Mouse (Mus musculus): ENCODE data around the gene Lrrc20. TPM values are rescaled to one million over a fixed set of nuclear protein-coding genes. Genes with fewer than 3 reads are reported as not detected.
"Not testable (repeated sequence)": the region's sequence is repeated elsewhere in the genome, so short reads cannot be mapped to it uniquely, and the experiment has no call there.

The Lrrc20 gene
- polyA plus RNA-seq, 1 experiment from 2014 or later, result 7.5 TPM

DNA sequence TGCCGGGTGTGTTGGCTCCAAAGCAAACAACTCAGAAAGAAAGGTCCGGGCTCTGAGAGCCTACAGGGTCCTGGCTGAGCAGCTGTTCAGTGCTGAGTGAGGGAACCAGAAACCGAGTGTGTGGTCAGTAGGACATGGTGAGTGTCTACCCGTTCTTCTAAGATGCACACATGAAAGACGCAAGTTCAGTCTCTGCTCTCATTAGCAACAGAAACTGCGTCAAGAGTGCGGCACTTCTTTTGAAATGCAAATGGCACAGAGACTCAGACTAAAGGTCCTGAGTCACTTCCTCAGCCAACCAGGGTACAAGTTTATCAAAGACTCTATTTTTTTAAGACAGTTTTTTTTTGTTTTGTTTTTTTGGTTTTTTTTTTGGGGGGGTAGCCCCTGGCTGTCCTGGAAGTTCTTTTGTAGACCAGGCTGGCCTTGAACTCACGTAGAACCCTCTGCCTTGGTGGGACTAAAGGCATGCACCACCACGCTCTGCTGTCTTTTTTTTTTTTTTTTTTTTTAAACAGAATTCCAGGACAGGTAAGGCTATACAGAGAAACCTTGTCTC is 124.0 kb downstream of the Lrrc20 start:
- Histone ChIP-seq H3K36me3 (ENCODE audit: control insufficient read depth, insufficient read depth, low read length) (no peaks in the 10 kb centered on the region), H3K9me3 (ENCODE audit: control insufficient read depth, low read length) (no peaks in the 10 kb centered on the region), H3K4me3 (ENCODE audit: low read depth, low read length) (no peak overlapping the region), H3K27ac (ENCODE audit: low read depth) (no peak overlapping the region), H3K9ac (ENCODE audit: low read length) (no peak overlapping the region), H3K27me3 (replicated peaks; ENCODE audit: control insufficient read depth, insufficient read depth, low read length) (peaks cover 16% of the 10 kb centered on the region; the same call in 1 of the 2 replicates), H3K4me1 (replicated peaks; ENCODE audit: control insufficient read depth, insufficient read depth, low read length) (no peaks in the 10 kb centered on the region), H3K4me2 (ENCODE audit: low read length) (no peak overlapping the region)
- no peak for ATAC-seq (replicated peaks; ENCODE audit: low FRiP score, low TSS enrichment, low read depth)
- no peak for DNase-seq (ENCODE audit: low spot score)
- WGBS, result 68% methylated on average over 9 of the region's 9 CpGs

DNA sequence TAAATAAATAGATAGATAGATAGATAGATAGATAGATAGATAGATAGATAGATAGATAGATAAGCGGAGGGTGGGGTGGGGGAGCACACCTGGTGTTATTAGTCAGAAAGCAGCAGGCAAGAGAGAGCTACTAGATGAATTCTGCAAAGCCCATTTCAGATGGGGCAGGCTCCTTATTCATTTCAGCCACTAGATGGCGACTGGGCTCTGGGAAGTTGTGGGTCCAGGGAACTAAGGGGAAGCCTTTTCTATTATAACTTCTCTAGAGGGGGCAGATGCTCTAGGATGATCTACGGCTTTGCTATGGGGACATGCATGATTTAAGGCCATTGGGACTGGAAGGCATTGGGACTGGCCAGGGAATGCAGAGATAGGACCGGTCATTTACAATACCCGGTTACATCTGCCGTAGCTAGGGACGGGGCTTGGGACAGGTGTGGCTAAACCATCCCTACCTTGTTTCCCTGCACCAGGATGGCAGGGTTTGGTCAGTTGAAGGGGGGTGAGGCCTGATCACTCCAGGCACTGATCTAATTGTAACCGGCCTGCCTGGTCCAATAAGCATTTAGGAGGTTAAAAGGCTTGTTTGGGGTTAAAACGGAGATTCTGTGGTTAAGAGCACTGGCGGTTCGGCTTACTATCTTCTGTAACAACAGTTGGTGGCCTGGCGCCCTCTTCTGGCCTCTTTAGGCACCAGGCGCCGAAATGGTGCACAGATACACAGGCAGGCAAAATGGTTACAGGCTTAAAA is 126.9 kb downstream of the Lrrc20 start:
- DNase-seq (ENCODE audit: low spot score), result peak; percentile 78
- Histone ChIP-seq H3K27ac (ENCODE audit: low read depth) (no peak overlapping the region), H3K4me1 (replicated peaks; ENCODE audit: control insufficient read depth, insufficient read depth, low read length) (no peaks in the 10 kb centered on the region), H3K9ac (ENCODE audit: low read length) (no peak overlapping the region), H3K4me3 (ENCODE audit: low read depth, low read length) (no peak overlapping the region), H3K4me2 (ENCODE audit: low read length) (peak overlapping the region; percentile 31), H3K9me3 (ENCODE audit: control insufficient read depth, low read length) (no peaks in the 10 kb centered on the region), H3K27me3 (replicated peaks; ENCODE audit: control insufficient read depth, insufficient read depth, low read length) (no peaks in the 10 kb centered on the region), H3K36me3 (ENCODE audit: control insufficient read depth, insufficient read depth, low read length) (no peaks in the 10 kb centered on the region)
- peak; percentile 61; the same call in 1 of the 2 replicates for ATAC-seq (replicated peaks; ENCODE audit: low FRiP score, low TSS enrichment, low read depth)
- WGBS, result 15% methylated on average over 14 of the region's 14 CpGs

DNA sequence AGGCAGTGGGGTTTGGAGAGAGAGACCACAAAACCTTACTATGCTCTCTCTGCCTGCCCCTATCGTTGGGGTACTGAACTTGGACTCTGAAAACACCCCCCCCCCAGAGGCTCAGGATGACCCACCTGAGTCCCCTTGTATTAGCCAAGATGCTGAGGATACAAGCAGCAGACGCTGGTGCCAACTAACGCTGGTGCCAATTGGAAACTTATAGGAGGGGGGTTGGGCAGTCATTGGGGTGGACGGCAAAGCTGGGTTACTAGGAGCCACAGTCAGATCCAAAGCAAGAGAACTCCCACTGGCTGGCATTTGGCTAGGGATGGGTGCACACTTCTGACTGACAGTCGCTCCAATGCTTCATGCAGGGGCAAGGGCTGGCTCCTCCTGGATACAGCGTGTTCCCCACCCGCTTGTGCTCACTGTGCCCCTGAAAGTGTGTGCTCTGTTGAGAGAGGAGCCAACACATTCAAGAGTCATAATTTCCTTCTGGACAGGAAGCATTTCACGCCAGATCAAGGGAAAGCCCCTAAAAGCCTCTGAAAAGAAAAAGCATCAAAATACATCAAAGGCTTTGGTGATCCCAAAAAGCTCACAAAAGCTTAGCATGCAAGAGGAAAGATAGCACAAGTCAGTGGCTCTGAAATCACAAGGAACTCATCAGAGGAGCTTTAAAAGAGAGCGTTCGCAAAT is 128.9 kb downstream of the Lrrc20 start:
- no peak for DNase-seq (ENCODE audit: low spot score)
- no peak overlapping the region for H3K4me3 ChIP-seq (ENCODE audit: low read depth, low read length)
- no peaks in the 10 kb centered on the region for H3K36me3 ChIP-seq (ENCODE audit: control insufficient read depth, insufficient read depth, low read length)
- H3K27ac ChIP-seq (ENCODE audit: low read depth), result no peak overlapping the region
- H3K9me3 ChIP-seq (ENCODE audit: control insufficient read depth, low read length), result no peaks in the 10 kb centered on the region
- no peaks in the 10 kb centered on the region for H3K4me1 ChIP-seq (replicated peaks; ENCODE audit: control insufficient read depth, insufficient read depth, low read length)
- H3K27me3 ChIP-seq (replicated peaks; ENCODE audit: control insufficient read depth, insufficient read depth, low read length), result no peaks in the 10 kb centered on the region
- H3K4me2 ChIP-seq (ENCODE audit: low read length), result no peak overlapping the region
- no peak overlapping the region for H3K9ac ChIP-seq (ENCODE audit: low read length)
- ATAC-seq (replicated peaks; ENCODE audit: low FRiP score, low TSS enrichment, low read depth), result no peak
- WGBS, result 72% methylated on average over 10 of the region's 10 CpGs

DNA sequence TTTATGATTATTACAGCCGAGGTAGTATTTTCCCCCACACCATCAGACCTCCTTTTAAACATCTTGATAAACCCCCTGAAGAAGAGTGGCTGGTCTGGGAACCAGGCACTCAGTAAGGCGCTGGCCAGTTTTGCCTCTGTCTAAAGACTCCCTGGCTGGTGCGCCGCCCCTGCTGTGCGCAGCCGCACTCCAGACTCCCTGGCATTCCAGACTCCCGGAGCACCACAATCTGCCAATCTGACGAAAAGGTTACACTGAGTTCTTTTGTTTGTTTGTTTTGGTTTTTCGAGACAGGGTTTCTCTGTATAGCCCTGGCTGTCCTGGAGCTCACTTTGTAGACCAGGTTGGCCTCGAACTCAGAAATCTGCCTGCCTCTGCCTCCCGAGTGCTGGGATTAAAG is 129.8 kb downstream of the Lrrc20 start:
- not testable (repeated sequence) for H3K4me3 ChIP-seq (ENCODE audit: low read depth, low read length); H3K27ac ChIP-seq (ENCODE audit: low read depth); H3K27me3 ChIP-seq (replicated peaks; ENCODE audit: control insufficient read depth, insufficient read depth, low read length); H3K9me3 ChIP-seq (ENCODE audit: control insufficient read depth, low read length); DNase-seq (ENCODE audit: low spot score); H3K4me1 ChIP-seq (replicated peaks; ENCODE audit: control insufficient read depth, insufficient read depth, low read length); H3K9ac ChIP-seq (ENCODE audit: low read length); ATAC-seq (replicated peaks; ENCODE audit: low FRiP score, low TSS enrichment, low read depth); H3K4me2 ChIP-seq (ENCODE audit: low read length); H3K36me3 ChIP-seq (ENCODE audit: control insufficient read depth, insufficient read depth, low read length)
- WGBS, result 61% methylated on average over 11 of the region's 11 CpGs

DNA sequence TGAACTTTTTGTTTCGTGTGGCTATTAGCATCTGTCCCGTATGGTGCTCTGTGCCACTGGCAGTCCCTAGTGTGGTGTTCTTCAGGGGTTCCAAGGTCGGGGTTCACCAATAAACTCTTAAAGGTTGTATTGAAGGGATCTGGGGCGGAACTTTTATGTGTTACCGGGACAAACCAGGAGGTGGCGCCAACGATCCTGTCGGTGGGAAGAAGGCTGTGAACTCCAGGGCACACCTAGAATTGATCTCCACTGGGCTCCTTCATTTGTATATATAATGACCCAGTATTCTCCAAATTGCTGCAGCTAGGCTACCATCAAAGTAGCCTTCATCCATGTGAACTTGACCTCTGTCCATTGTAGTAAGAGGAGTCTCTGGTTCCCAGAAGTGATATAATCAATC is 130.2 kb downstream of the Lrrc20 start:
- Histone ChIP-seq H3K36me3 (ENCODE audit: control insufficient read depth, insufficient read depth, low read length) (no peaks in the 10 kb centered on the region), H3K9me3 (ENCODE audit: control insufficient read depth, low read length) (no peaks in the 10 kb centered on the region), H3K4me3 (ENCODE audit: low read depth, low read length) (no peak overlapping the region), H3K27ac (ENCODE audit: low read depth) (no peak overlapping the region), H3K9ac (ENCODE audit: low read length) (no peak overlapping the region), H3K27me3 (replicated peaks; ENCODE audit: control insufficient read depth, insufficient read depth, low read length) (no peaks in the 10 kb centered on the region), H3K4me2 (ENCODE audit: low read length) (no peak overlapping the region), H3K4me1 (replicated peaks; ENCODE audit: control insufficient read depth, insufficient read depth, low read length) (no peaks in the 10 kb centered on the region)
- ATAC-seq (replicated peaks; ENCODE audit: low FRiP score, low TSS enrichment, low read depth) (no peak), DNase-seq (ENCODE audit: low spot score) (peak; percentile 92)
- WGBS, result 15% methylated on average over 8 of the region's 8 CpGs

DNA sequence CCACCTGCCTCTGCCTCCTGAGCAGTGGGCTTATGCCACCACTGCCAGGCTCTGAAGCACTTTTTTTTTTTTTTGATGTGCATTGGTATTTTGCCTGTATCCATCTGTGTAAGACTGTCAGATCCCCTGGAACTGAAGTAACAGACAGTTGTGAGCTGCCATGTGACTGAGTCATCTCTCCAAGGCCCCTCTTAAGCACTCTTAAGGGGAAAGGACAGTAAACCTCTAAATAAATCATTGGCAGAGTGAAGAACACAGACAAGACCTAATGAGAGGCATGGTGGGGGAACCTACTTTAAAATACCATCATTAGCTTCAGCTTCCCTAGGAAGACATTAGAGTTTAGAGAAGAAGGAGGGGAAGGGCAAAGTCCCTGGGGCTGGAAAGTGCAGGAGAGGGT is 132.6 kb downstream of the Lrrc20 start:
- ATAC-seq (replicated peaks; ENCODE audit: low FRiP score, low TSS enrichment, low read depth) (no peak), DNase-seq (ENCODE audit: low spot score) (no peak)
- no peak overlapping the region for H3K4me2 ChIP-seq (ENCODE audit: low read length)
- no peak overlapping the region for H3K27ac ChIP-seq (ENCODE audit: low read depth)
- H3K9ac ChIP-seq (ENCODE audit: low read length), result no peak overlapping the region
- H3K36me3 ChIP-seq (ENCODE audit: control insufficient read depth, insufficient read depth, low read length), result no peaks in the 10 kb centered on the region
- H3K4me3 ChIP-seq (ENCODE audit: low read depth, low read length), result no peak overlapping the region
- H3K27me3 ChIP-seq (replicated peaks; ENCODE audit: control insufficient read depth, insufficient read depth, low read length), result no peaks in the 10 kb centered on the region
- no peaks in the 10 kb centered on the region for H3K9me3 ChIP-seq (ENCODE audit: control insufficient read depth, low read length)
- H3K4me1 ChIP-seq (replicated peaks; ENCODE audit: control insufficient read depth, insufficient read depth, low read length), result no peaks in the 10 kb centered on the region

DNA sequence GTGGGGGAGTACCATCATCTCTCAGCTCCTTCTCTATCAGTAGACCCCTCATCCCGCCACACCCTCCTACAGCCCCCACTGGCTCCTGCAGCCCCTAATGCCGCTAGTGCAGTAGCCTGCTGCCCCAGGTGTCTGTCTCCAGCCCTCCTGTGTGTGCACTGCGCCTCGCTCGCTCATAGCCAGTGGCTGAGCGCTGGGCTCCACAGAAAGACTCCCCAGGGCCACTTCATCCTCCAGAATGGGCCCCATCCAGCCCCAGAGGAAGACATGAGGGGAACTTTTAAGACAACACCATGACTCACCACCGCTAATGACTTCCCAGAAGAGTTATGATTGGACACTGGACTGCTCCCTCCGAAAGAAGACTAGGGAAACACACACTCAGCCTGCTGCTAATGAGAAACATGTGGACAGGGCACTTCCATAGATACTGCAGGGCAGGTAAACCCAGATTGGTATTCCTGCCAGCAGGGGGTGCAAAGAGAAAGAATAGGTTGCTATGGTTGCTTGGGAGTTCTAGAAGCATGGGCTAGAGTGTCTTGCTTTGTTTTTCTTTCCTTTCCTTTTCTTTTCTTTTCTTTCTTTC is 135.1 kb downstream of the Lrrc20 start:
- ATAC-seq (replicated peaks; ENCODE audit: low FRiP score, low TSS enrichment, low read depth) (no peak), DNase-seq (ENCODE audit: low spot score) (no peak)
- WGBS, result 76% methylated on average over 8 of the region's 8 CpGs
- H3K27ac ChIP-seq (ENCODE audit: low read depth), result no peak overlapping the region
- no peaks in the 10 kb centered on the region for H3K4me1 ChIP-seq (replicated peaks; ENCODE audit: control insufficient read depth, insufficient read depth, low read length)
- H3K4me2 ChIP-seq (ENCODE audit: low read length), result no peak overlapping the region
- H3K27me3 ChIP-seq (replicated peaks; ENCODE audit: control insufficient read depth, insufficient read depth, low read length), result no peaks in the 10 kb centered on the region
- H3K4me3 ChIP-seq (ENCODE audit: low read depth, low read length), result no peak overlapping the region
- no peaks in the 10 kb centered on the region for H3K36me3 ChIP-seq (ENCODE audit: control insufficient read depth, insufficient read depth, low read length)
- H3K9ac ChIP-seq (ENCODE audit: low read length), result no peak overlapping the region
- H3K9me3 ChIP-seq (ENCODE audit: control insufficient read depth, low read length), result no peaks in the 10 kb centered on the region

DNA sequence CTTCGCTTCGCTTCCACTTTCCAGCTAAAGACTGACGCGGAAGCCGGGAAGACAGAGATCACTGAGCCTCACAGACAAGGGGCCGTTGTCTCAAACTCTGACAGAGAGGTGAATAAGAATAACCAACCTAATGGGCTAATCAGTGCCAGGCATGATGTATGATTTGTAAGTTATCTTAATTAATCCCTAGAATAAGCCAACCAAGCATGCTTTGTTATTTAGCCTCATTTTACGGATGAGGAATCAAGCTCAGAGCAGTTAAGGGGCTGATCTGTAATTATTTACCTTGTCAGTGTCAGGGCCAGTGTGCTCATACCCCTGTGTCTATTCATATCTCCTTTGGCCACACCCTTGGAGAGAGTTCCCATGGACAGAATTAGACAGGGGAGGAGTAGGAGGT is 138.7 kb downstream of the Lrrc20 start:
- DNase-seq (ENCODE audit: low spot score) (no peak), ATAC-seq (replicated peaks; ENCODE audit: low FRiP score, low TSS enrichment, low read depth) (no peak)
- no peak overlapping the region for H3K4me3 ChIP-seq (ENCODE audit: low read depth, low read length)
- no peaks in the 10 kb centered on the region for H3K27me3 ChIP-seq (replicated peaks; ENCODE audit: control insufficient read depth, insufficient read depth, low read length)
- no peaks in the 10 kb centered on the region for H3K9me3 ChIP-seq (ENCODE audit: control insufficient read depth, low read length)
- no peak overlapping the region for H3K4me2 ChIP-seq (ENCODE audit: low read length)
- H3K4me1 ChIP-seq (replicated peaks; ENCODE audit: control insufficient read depth, insufficient read depth, low read length), result no peaks in the 10 kb centered on the region
- WGBS, result 90% methylated on average over 7 of the region's 7 CpGs
- no peak overlapping the region for H3K9ac ChIP-seq (ENCODE audit: low read length)
- no peaks in the 10 kb centered on the region for H3K36me3 ChIP-seq (ENCODE audit: control insufficient read depth, insufficient read depth, low read length)
- H3K27ac ChIP-seq (ENCODE audit: low read depth), result no peak overlapping the region

Data from intestine, embryonic 14.5 days (tissue).